In the genomic region with DNA sequence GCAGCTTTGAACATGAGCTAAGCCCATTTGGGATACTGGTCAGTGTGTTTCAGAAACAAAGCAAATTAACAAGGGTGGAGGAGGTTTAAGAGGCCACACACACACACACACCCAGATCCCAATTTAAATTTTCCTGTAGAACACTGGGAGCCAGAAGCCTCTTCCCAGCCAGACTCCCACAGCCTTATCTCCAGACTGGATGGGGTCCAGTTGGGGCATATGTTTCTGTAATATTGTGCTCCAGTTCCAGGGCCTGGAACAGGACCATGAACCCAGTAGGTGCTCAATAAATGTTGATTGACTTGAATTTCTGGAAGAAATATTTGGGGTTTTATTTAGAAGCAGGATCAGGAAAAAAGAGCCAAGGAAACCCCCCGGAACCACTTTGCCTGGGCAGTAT, we compare ENCODE assay signal across 13 mouse cellular contexts.
DNase-seq lines count a peak whose midpoint lies in the region.
"Had no signal": no experiment of that assay in that cellular context is flagged by ENCODE, and none has a peak within 500 bp of the region (broad histone marks: within the 10 kb centered on the region; RNA-seq: fewer than 3 reads in every experiment).

No protein-coding gene starts in this region.

- peak; percentile 7 to 11 for DNase-seq in heart, adult 18-20 months
- DNase-seq in heart, postnatal 25 days (ENCODE audit: low spot score): no peak
- DNase-seq in cerebellum, adult 11 months: peak; percentile 66
- peak; percentile 86 for DNase-seq in cerebellum, adult 9-10 months
- peak; percentile 6 to 9 for DNase-seq in heart, postnatal 14 days
- no peak for DNase-seq in gastrocnemius, postnatal 10 days
- no peak for DNase-seq in right cerebral cortex, postnatal 36 days (ENCODE audit: low spot score in 2 of 2)
- DNase-seq: kidney, adult 9 months; kidney, postnatal 4 days; layer of hippocampus, adult 9-11 months; lung, embryonic 14.5 days; lung, postnatal 36 days; right cerebral cortex, postnatal 14 days had no signal

- intact Hi-C loops in heart, postnatal 25 days (cut with DNase I): loop anchor here (10.0 kb wide), 1 partner anchor 169 kb away; no protein-coding TSS in a partner anchor
- intact Hi-C loops in heart, postnatal 14 days (cut with DNase I): loop anchor here (10.0 kb wide), 2 partner anchors 79 to 869 kb away; no protein-coding TSS in a partner anchor

Comparison
In these comparisons a context has a peak if more than half of its experiments do, and no peak if none do; other contexts are left out.
1. DNase-seq: peak in heart, adult 18-20 months (2 of 2), cerebellum, adult 11 months (single experiment), cerebellum, adult 9-10 months (single experiment) and heart, postnatal 14 days (2 of 2); none in heart, postnatal 25 days (single experiment), gastrocnemius, postnatal 10 days (single experiment) and right cerebral cortex, postnatal 36 days (0 of 2).